Mouse (Mus musculus): ENCODE measurements around the gene Krt77.

GRCm38 (mm10) chr15:101817875-101818274 lies 51.6 kb downstream of the Krt77 start, which contains the start of gene Krt2:
- no peak for TF ChIP-seq CTCF (IDR thresholded peaks at IDR 0.05; ENCODE audit: low read depth, low read length)
- no peak for TF ChIP-seq GATA1 (IDR thresholded peaks at IDR 0.05; ENCODE audit: borderline replicate concordance, low read length)
- TF ChIP-seq POLR2AphosphoS5 (IDR thresholded peaks at IDR 0.05; ENCODE audit: insufficient replicate concordance, low read depth, low read length), result no peak

All from G1E (cell line).